In the genomic region with DNA sequence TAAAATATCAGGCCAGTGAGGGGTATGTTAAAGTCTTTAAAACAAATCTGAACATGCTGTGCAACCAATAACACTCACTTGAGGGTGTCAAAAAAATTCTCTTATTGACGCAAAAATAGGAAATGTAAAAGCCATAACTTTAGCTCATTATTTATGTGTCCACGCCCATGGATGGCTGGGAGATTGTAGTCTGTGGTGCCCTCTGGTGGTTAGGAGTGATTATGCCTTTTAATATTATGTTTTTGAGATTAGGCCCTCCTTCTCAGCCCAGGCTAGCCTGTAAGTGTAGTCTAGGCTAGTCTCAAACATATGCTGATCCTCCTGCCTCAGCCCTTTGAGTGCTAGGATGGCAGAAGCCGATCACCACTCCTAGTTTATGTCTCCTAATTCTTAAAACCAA, we compare ENCODE assay signal across 9 mouse cellular contexts.
A peak's percentile ranks its signal among the peaks of the same experiment; 100 is the strongest.
DNase-seq lines count a peak whose midpoint lies in the region; ATAC-seq and TF ChIP-seq lines count a peak whose summit lies in the region.
"Had no signal": no experiment of that assay in that cellular context is flagged by ENCODE, and none has a peak within 500 bp of the region (broad histone marks: within the 10 kb centered on the region; RNA-seq: fewer than 3 reads in every experiment).

No protein-coding gene starts in this region.

- H3K9me3 ChIP-seq in hindbrain, embryonic 12.5 days (replicated peaks): no peaks in the 10 kb centered on the region
- H3K9me3 ChIP-seq: lung, embryonic 15.5 days had no signal

- no peak overlapping the region for H3K4me2 ChIP-seq in hindbrain, embryonic 12.5 days (replicated peaks)
- H3K4me2 ChIP-seq: lung, embryonic 15.5 days had no signal

- no peak overlapping the region for H3K4me3 ChIP-seq in hindbrain, embryonic 12.5 days
- H3K4me3 ChIP-seq: lung, embryonic 15.5 days had no signal

- H3K9ac ChIP-seq in hindbrain, embryonic 12.5 days: no peak overlapping the region
- H3K9ac ChIP-seq: lung, embryonic 15.5 days had no signal

- peak; percentile 21 for DNase-seq in adrenal gland, postnatal 14 days
- no peak for DNase-seq in adrenal gland, postnatal 4 days (ENCODE audit: low spot score in 2 of 2)
- peak; percentile 32 for DNase-seq in layer of hippocampus, adult 11-12 months (ENCODE audit: low spot score)
- DNase-seq in layer of hippocampus, postnatal 10 days (ENCODE audit: low spot score in 2 of 2): no peak
- DNase-seq in Patski (ENCODE audit: low read depth, low spot score): no peak
- peak; percentile 10 for DNase-seq in lung, postnatal 14 days
- DNase-seq in spleen, adult 12 weeks (ENCODE audit: low spot score): no peak

- no peaks in the 10 kb centered on the region for H3K36me3 ChIP-seq in hindbrain, embryonic 12.5 days
- H3K36me3 ChIP-seq: lung, embryonic 15.5 days had no signal

- no peaks in the 10 kb centered on the region for H3K27me3 ChIP-seq in Patski
- H3K27me3 ChIP-seq in hindbrain, embryonic 12.5 days: no peaks in the 10 kb centered on the region
- H3K27me3 ChIP-seq: lung, embryonic 15.5 days had no signal

- CTCF ChIA-PET in Patski (lab: Charles Lee): interaction anchor here (2.4 to 2.6 kb wide), 2 partner anchors 10 to 12 kb away, joined by 5 to 8 read pairs; no protein-coding TSS in a partner anchor

- 0 out of 2 replicates have a peak, but pooled peaks cover 4% of the 10 kb centered on the region for H3K4me1 ChIP-seq in hindbrain, embryonic 12.5 days
- H3K4me1 ChIP-seq: lung, embryonic 15.5 days had no signal

- TF ChIP-seq CTCF in Patski (IDR thresholded peaks at IDR 0.05): peak; percentile 74

- H3K27ac ChIP-seq in hindbrain, embryonic 12.5 days: no peak overlapping the region
- H3K27ac ChIP-seq: lung, embryonic 15.5 days had no signal

- 93% methylated on average over 3 of the region's 3 CpGs for WGBS in hindbrain, embryonic 12.5 days

- POLR2A ChIA-PET in Patski (lab: Charles Lee): no interaction called here

- in situ Hi-C loops in Patski (cut with MboI; ENCODE audit: low pct_unique_long_range_greater_than_20kb): loop anchor here (5.0 kb wide), 1 partner anchor 491 kb away; no protein-coding TSS in a partner anchor

- ATAC-seq in Patski: no peak
- no peak for ATAC-seq in hindbrain, embryonic 12.5 days (ENCODE audit: low FRiP score)

Comparison
In these comparisons a context has a peak if more than half of its experiments do, and no peak if none do; other contexts are left out.
1. DNase-seq: peak in adrenal gland, postnatal 14 days (single experiment), layer of hippocampus, adult 11-12 months (single experiment) and lung, postnatal 14 days (single experiment); none in adrenal gland, postnatal 4 days (0 of 2), layer of hippocampus, postnatal 10 days (0 of 2), Patski (single experiment) and spleen, adult 12 weeks (single experiment).